Mouse (Mus musculus) cortical plate, adult 2 months (tissue): ENCODE results near the gene Phlda3. TPM values are rescaled to one million over a fixed set of nuclear protein-coding genes. Genes with fewer than 3 reads are reported as not detected.

Experiments
- H3K27ac ChIP-seq: fragments of 200-500 bp; 2 replicates; pipeline ENCODE4 v1.5.1; 2012; ENCODE audit warnings: low read length, control low read depth, inconsistent platforms; ENCODE audit not compliant: insufficient read depth
- H3K4me1 ChIP-seq: fragments of 200-500 bp; 2 replicates; pipeline ENCODE4 v1.6.1; 2011; ENCODE audit warnings: low read length; ENCODE audit not compliant: control insufficient read depth, insufficient read depth
- H3K4me3 ChIP-seq: fragments of 200-500 bp; 2 replicates; pipeline ENCODE4 v1.5.1; 2011; ENCODE audit warnings: mild to moderate bottlenecking, low read length, control low read depth; ENCODE audit not compliant: insufficient read depth
- CTCF ChIP-seq: fragments of 200-500 bp; IDR thresholded peaks from 2 replicates; pipeline ENCODE4 v1.5.1; 2011; ENCODE audit warnings: mild to moderate bottlenecking, control low read depth, low read length; ENCODE audit not compliant: insufficient read depth; ENCODE audit errors: extremely low read depth
- POLR2A ChIP-seq: fragments of 200-500 bp; IDR thresholded peaks from 2 replicates; pipeline ENCODE4 v1.6.1; 2011; ENCODE audit warnings: mild to moderate bottlenecking, low read length, control low read depth; ENCODE audit not compliant: insufficient read depth; ENCODE audit errors: extremely low read depth
- polyA plus RNA-seq: library from polyadenylated mRNA; depleted of rRNA; stranded (reverse); fragments of >200 nt; gene quantifications from 2 replicates; pipeline ENCODE4 v1.2.3, GENCODE M21; 2012; rRNA removed

The Phlda3 gene
- polyA plus RNA-seq: 55.8 and 57.3 TPM in 2 replicates

GRCm38 (mm10) chr1:135765645-135766591 lies at the start of gene Phlda3:
Phlda3 (plus strand) TSS chr1:135766119.
- H3K27ac ChIP-seq: peak within 1 kb of the TSS; percentile 67
- TF ChIP-seq POLR2A (peak; percentile 45; the same call in 1 of the 2 replicates), CTCF (no peak)
- H3K4me3 ChIP-seq: peak within 1 kb of the TSS; percentile 62
- H3K4me1 ChIP-seq: no peaks in the 10 kb centered on the region; the same call in 1 of the 2 replicates

DNA sequence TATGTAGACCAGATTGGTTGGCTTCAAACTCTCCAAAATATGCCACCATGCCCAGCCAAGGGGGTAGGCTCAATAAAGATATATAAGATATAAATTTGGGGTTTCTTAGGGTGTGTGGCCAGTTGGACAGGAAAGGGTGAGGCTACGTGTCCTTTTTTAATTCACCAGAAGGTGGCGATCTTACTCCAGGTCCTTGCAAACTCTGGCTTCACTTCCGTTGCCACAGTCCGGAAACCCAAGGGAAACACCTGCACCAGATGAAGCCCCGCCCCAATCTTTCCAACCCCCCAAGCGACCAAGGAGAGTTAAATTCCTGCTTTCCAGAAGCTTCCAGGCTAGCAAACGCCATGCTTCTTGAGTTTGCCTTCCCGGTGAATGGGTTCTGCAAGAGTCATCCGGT lies 46.4 kb upstream of the Phlda3 start:
- no peak overlapping the region for H3K4me3 ChIP-seq
- H3K27ac ChIP-seq: no peak overlapping the region
- H3K4me1 ChIP-seq: no peaks in the 10 kb centered on the region
- TF ChIP-seq POLR2A: no peak
- peak; percentile 91 for TF ChIP-seq CTCF

- TF ChIP-seq CTCF (no peak), POLR2A (no peak)
- Histone ChIP-seq H3K4me1 (no peaks in the 10 kb centered on the region), H3K4me3 (no peak within 1 kb of the TSS), H3K27ac (no peak within 1 kb of the TSS)
Observed at GRCm38 (mm10) chr1:135719983-135720382, 45.9 kb upstream of the Phlda3 start, which contains the start of gene Csrp1. Csrp1 (plus strand) TSS chr1:135720061.

DNA sequence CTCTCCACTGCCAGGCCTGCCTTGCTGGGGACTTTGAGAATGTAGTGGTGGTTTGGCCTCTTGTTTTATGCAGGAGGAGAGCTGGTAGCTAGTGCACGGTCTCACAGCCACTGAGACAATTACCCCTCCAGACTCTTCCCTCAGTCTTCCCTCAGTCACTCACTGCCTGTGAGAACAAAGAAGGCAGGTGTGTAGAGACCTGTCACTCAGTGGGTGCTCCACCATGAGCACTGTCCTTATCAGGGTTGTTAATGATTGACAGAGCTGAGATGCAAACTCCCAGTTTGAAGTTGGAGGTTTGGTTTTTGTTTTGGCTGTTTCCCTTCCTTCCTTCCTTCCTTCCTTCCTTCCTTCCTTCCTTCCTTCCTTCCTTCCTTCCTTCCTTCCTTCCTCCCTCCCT lies 42.9 kb upstream of the Phlda3 start:
- no peak overlapping the region for H3K4me3 ChIP-seq
- no peak for TF ChIP-seq CTCF
- no peak for TF ChIP-seq POLR2A
- no peaks in the 10 kb centered on the region for H3K4me1 ChIP-seq
- H3K27ac ChIP-seq: no peak overlapping the region

GRCm38 (mm10) chr1:135724134-135724533 lies 41.8 kb upstream of the Phlda3 start:
- Histone ChIP-seq H3K4me1 (no peaks in the 10 kb centered on the region), H3K27ac (no peak overlapping the region), H3K4me3 (no peak overlapping the region)
- TF ChIP-seq POLR2A: no peak
- TF ChIP-seq CTCF: no peak

GRCm38 (mm10) chr1:135725324-135725723 lies 40.6 kb upstream of the Phlda3 start:
- no peak overlapping the region for H3K4me3 ChIP-seq
- TF ChIP-seq POLR2A (no peak), CTCF (no peak)
- no peak overlapping the region for H3K27ac ChIP-seq
- no peaks in the 10 kb centered on the region for H3K4me1 ChIP-seq

DNA sequence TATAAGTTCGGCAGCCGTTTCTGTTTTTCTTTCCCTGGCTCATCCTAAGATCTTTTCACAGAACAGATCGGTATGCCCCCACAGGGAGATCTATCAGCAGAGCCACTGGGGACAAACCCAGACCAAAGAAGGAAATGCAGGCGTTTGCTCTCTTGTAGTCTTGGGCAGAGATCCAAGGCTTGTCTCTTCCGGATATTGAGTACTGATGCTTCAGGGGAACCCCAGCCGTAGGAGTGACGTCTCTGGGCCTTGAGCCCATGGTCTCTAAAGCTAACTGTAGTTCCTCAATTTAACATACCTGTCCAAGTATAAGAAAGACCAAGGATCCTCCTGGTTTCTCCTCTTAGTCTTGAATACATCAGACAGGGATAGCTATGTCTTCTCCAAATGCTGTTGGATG lies 40.0 kb upstream of the Phlda3 start:
- TF ChIP-seq CTCF (no peak), POLR2A (no peak)
- no peaks in the 10 kb centered on the region for H3K4me1 ChIP-seq
- no peak overlapping the region for H3K4me3 ChIP-seq
- no peak overlapping the region for H3K27ac ChIP-seq

- Histone ChIP-seq H3K4me3 (peak overlapping the region; percentile 45), H3K27ac (peak overlapping the region; percentile 47), H3K4me1 (no peaks in the 10 kb centered on the region; the same call in 1 of the 2 replicates)
- TF ChIP-seq POLR2A: peak; percentile 81; the same call in 1 of the 2 replicates
- TF ChIP-seq CTCF: no peak
Observed at GRCm38 (mm10) chr1:135728631-135729366, 37.1 kb upstream of the Phlda3 start.

DNA sequence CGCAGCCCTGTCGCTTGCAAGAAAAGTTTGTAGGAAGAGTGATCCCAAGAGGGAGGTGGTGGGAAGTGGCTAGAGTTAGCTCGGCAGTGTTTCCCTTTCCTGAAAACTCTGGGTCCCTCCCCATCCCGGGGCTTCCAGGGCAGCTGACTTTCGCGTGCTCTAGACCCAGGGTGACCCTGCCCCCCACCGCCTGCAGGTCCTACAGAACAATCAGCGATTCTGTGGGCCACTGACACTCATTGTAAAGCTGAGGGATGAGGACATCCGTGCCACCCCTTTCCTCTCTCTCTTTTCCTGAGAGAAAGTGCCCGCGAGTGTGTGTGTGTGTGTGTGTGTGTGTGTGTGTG lies 36.6 kb upstream of the Phlda3 start:
- peak overlapping the region; percentile 45 for H3K4me3 ChIP-seq
- H3K27ac ChIP-seq: peak overlapping the region; percentile 47
- H3K4me1 ChIP-seq: no peaks in the 10 kb centered on the region; the same call in 1 of the 2 replicates
- TF ChIP-seq POLR2A (no peak), CTCF (no peak)
